Mouse (Mus musculus): ENCODE measurements around the gene Folr2. TPM values are rescaled to one million over a fixed set of nuclear protein-coding genes. Genes with fewer than 3 reads are reported as not detected.

Folr2 gene
- polyA plus RNA-seq, 1 experiment from 2014 or later: 0.76 TPM

Other genes with a start within 250 kb of the Folr2 start
- 45.0 and 54.9 TPM in 2 replicates for gene Clpb, start 193.6 kb downstream of the Folr2 start, polyA plus RNA-seq (2016; fragmentation: Nextera tagmentation; extraction: Ambion mirVana)
- gene Phox2a, start 38.9 kb downstream of the Folr2 start, polyA plus RNA-seq (2016; fragmentation: Nextera tagmentation; extraction: Ambion mirVana): 2.2 and 4.7 TPM in 2 replicates
- 37.6 and 37.8 TPM in 2 replicates for gene Inppl1, start 19.0 kb downstream of the Folr2 start, polyA plus RNA-seq (2016; fragmentation: Nextera tagmentation; extraction: Ambion mirVana)
- gene Anapc15, start 6.5 kb upstream of the Folr2 start, polyA plus RNA-seq (2016; fragmentation: Nextera tagmentation; extraction: Ambion mirVana): 91.2 and 103 TPM in 2 replicates
- 10.8 and 17.1 TPM in 2 replicates for gene Folr1, start 13.6 kb upstream of the Folr2 start, polyA plus RNA-seq (2016; fragmentation: Nextera tagmentation; extraction: Ambion mirVana)
- 165 and 173 TPM in 2 replicates for gene Lamtor1, start 48.7 kb upstream of the Folr2 start, polyA plus RNA-seq (2016; fragmentation: Nextera tagmentation; extraction: Ambion mirVana)
- 0.31 and 0.75 TPM in 2 replicates for gene Tomt, start 49.2 kb upstream of the Folr2 start, polyA plus RNA-seq (2016; fragmentation: Nextera tagmentation; extraction: Ambion mirVana)
- 9.6 and 13.8 TPM in 2 replicates for gene Lrrc51, start 76.7 kb upstream of the Folr2 start, polyA plus RNA-seq (2016; fragmentation: Nextera tagmentation; extraction: Ambion mirVana)
- gene Numa1, start 76.9 kb upstream of the Folr2 start, polyA plus RNA-seq (2016; fragmentation: Nextera tagmentation; extraction: Ambion mirVana): 79.0 and 80.6 TPM in 2 replicates
- 2.4 and 3.8 TPM in 2 replicates for gene Il18bp, start 161.5 kb upstream of the Folr2 start, polyA plus RNA-seq (2016; fragmentation: Nextera tagmentation; extraction: Ambion mirVana)
- 30.3 and 32.3 TPM in 2 replicates for gene Rnf121, start 208.3 kb upstream of the Folr2 start, polyA plus RNA-seq (2016; fragmentation: Nextera tagmentation; extraction: Ambion mirVana)
- gene Xndc1, start 208.3 kb upstream of the Folr2 start, polyA plus RNA-seq (2016; fragmentation: Nextera tagmentation; extraction: Ambion mirVana): 37.4 and 42.3 TPM in 2 replicates
- gene Xntrpc, start 208.5 kb upstream of the Folr2 start, polyA plus RNA-seq (2016; fragmentation: Nextera tagmentation; extraction: Ambion mirVana): 2.0 and 2.2 TPM in 2 replicates
- not detected in 2 replicates for gene Trpc2, start 225.9 kb upstream of the Folr2 start, polyA plus RNA-seq (2016; fragmentation: Nextera tagmentation; extraction: Ambion mirVana)
- gene Art1, start 244.5 kb upstream of the Folr2 start, polyA plus RNA-seq (2016; fragmentation: Nextera tagmentation; extraction: Ambion mirVana): 0.78 and 1.7 TPM in 2 replicates